Mouse (Mus musculus): ENCODE measurements around the gene Lgr4. TPM values are rescaled to one million over a fixed set of nuclear protein-coding genes. Genes with fewer than 3 reads are reported as not detected.

The Lgr4 gene
- total and polyA plus RNA-seq, 2 experiments: 16.9 to 53.9 TPM

- Histone ChIP-seq H3K27me3 (ENCODE audit: control insufficient read depth, insufficient read depth, low read length) (no peaks in the 10 kb centered on the region), H3K79me2 (ENCODE audit: control insufficient read depth, insufficient read depth, low read length) (peaks cover 35% of the 10 kb centered on the region), H3K4me3 (ENCODE audit: insufficient read depth, low read depth, low read length) (no peak overlapping the region), H3K27ac (replicated peaks; ENCODE audit: insufficient read depth, low read depth, low read length) (no peak overlapping the region), H3K9ac (ENCODE audit: low read depth, low read length) (no peak overlapping the region), H3K36me3 (ENCODE audit: control insufficient read depth, insufficient read depth, low read length) (no peaks in the 10 kb centered on the region; the same call in 1 of the 2 replicates), H3K4me1 (ENCODE audit: control insufficient read depth, insufficient read depth, low read length) (peaks cover 36% of the 10 kb centered on the region)
- 28% methylated on average over 3 of the region's 3 CpGs for WGBS
- no peak for TF ChIP-seq POLR2A (IDR thresholded peaks at IDR 0.05; ENCODE audit: extremely low read depth, insufficient read depth, low read length)
- TF ChIP-seq CTCF (IDR thresholded peaks at IDR 0.05; ENCODE audit: low read depth, low read length): no peak
- DNase-seq (ENCODE audit: extremely low read depth, low read depth, low spot score): peak; percentile 78
Measured at GRCm38 (mm10) chr2:109923031-109923430, 5.6 kb downstream of the Lgr4 start.

- H3K4me1 ChIP-seq (ENCODE audit: control insufficient read depth, insufficient read depth, low read length): peaks cover 38% of the 10 kb centered on the region
- peaks cover 28% of the 10 kb centered on the region for H3K79me2 ChIP-seq (ENCODE audit: control insufficient read depth, insufficient read depth, low read length)
- DNase-seq (ENCODE audit: extremely low read depth, low read depth, low spot score): no peak
- H3K27ac ChIP-seq (replicated peaks; ENCODE audit: insufficient read depth, low read depth, low read length): no peak overlapping the region
- no peak overlapping the region for H3K9ac ChIP-seq (ENCODE audit: low read depth, low read length)
- no peaks in the 10 kb centered on the region; the same call in 1 of the 2 replicates for H3K36me3 ChIP-seq (ENCODE audit: control insufficient read depth, insufficient read depth, low read length)
- no peaks in the 10 kb centered on the region for H3K27me3 ChIP-seq (ENCODE audit: control insufficient read depth, insufficient read depth, low read length)
- 98% methylated on average over 3 of the region's 3 CpGs for WGBS
- no peak for TF ChIP-seq POLR2A (IDR thresholded peaks at IDR 0.05; ENCODE audit: extremely low read depth, insufficient read depth, low read length)
- no peak for TF ChIP-seq CTCF (IDR thresholded peaks at IDR 0.05; ENCODE audit: low read depth, low read length)
- no peak overlapping the region for H3K4me3 ChIP-seq (ENCODE audit: insufficient read depth, low read depth, low read length)
Measured at GRCm38 (mm10) chr2:109923945-109924344, 6.5 kb downstream of the Lgr4 start.

- peaks cover 33% of the 10 kb centered on the region for H3K4me1 ChIP-seq (ENCODE audit: control insufficient read depth, insufficient read depth, low read length)
- H3K27ac ChIP-seq (replicated peaks; ENCODE audit: insufficient read depth, low read depth, low read length): peak overlapping the region; percentile 98
- WGBS: 57% methylated on average over 4 of the region's 4 CpGs
- no peaks in the 10 kb centered on the region for H3K27me3 ChIP-seq (ENCODE audit: control insufficient read depth, insufficient read depth, low read length)
- peak; percentile 91 for DNase-seq (ENCODE audit: extremely low read depth, low read depth, low spot score)
- no peak overlapping the region for H3K4me3 ChIP-seq (ENCODE audit: insufficient read depth, low read depth, low read length)
- TF ChIP-seq CTCF (IDR thresholded peaks at IDR 0.05; ENCODE audit: low read depth, low read length): no peak
- TF ChIP-seq POLR2A (IDR thresholded peaks at IDR 0.05; ENCODE audit: extremely low read depth, insufficient read depth, low read length): no peak
- H3K9ac ChIP-seq (ENCODE audit: low read depth, low read length): peak overlapping the region; percentile 63
- H3K36me3 ChIP-seq (ENCODE audit: control insufficient read depth, insufficient read depth, low read length): no peaks in the 10 kb centered on the region; the same call in 1 of the 2 replicates
- peaks cover 26% of the 10 kb centered on the region for H3K79me2 ChIP-seq (ENCODE audit: control insufficient read depth, insufficient read depth, low read length)
Measured at GRCm38 (mm10) chr2:109926984-109927383, 9.5 kb downstream of the Lgr4 start.

DNA sequence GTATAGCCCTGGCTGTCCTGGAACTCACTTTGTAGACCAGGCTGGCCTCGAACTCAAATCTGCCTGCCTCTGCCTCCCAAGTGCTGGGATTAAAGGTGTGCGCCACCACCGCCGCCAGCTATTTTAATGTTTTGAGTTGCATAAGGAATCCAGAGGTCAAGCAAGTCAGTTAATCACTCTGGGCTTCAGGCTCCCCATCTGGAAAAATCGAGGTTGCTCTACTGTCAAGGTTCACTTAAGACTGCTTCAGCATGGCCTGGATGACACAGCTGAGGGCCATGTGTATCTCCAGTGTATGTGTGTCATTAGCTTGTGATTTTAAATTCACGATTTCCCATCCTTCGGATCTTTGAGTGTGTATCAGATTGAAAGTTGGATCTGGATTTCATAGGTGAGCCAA, 10.0 kb downstream of the Lgr4 start:
- peak; percentile 53 for DNase-seq (ENCODE audit: extremely low read depth, low read depth, low spot score)
- Histone ChIP-seq H3K27ac (replicated peaks; ENCODE audit: insufficient read depth, low read depth, low read length) (peak overlapping the region; percentile 71), H3K27me3 (ENCODE audit: control insufficient read depth, insufficient read depth, low read length) (no peaks in the 10 kb centered on the region), H3K9ac (ENCODE audit: low read depth, low read length) (no peak overlapping the region), H3K4me1 (ENCODE audit: control insufficient read depth, insufficient read depth, low read length) (peaks cover 34% of the 10 kb centered on the region), H3K36me3 (ENCODE audit: control insufficient read depth, insufficient read depth, low read length) (no peaks in the 10 kb centered on the region; the same call in 1 of the 2 replicates), H3K4me3 (ENCODE audit: insufficient read depth, low read depth, low read length) (no peak overlapping the region), H3K79me2 (ENCODE audit: control insufficient read depth, insufficient read depth, low read length) (peaks cover 30% of the 10 kb centered on the region)
- no peak for TF ChIP-seq CTCF (IDR thresholded peaks at IDR 0.05; ENCODE audit: low read depth, low read length)
- TF ChIP-seq POLR2A (IDR thresholded peaks at IDR 0.05; ENCODE audit: extremely low read depth, insufficient read depth, low read length): no peak
- WGBS: 41% methylated on average over 7 of the region's 7 CpGs

DNA sequence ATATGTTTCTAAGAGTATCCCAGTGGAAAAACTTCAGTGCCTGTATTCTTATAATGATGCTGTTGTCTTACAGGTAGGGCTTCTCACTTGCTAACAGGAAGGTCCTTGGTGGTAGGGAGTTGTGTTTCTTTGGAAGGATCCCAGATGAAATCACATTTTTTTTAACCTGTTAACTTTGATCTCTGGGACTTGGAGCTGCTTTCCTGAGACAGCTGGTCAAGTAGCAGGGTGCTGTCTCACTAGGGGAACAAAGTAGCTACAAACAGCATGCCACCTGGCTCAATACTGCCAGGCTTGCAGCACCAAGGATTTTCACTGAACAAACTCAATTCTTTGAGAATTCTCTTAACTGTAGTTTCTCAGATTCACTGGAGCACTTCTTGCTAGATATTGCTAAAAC, 10.4 kb downstream of the Lgr4 start:
- H3K4me1 ChIP-seq (ENCODE audit: control insufficient read depth, insufficient read depth, low read length): peaks cover 35% of the 10 kb centered on the region
- H3K36me3 ChIP-seq (ENCODE audit: control insufficient read depth, insufficient read depth, low read length): no peaks in the 10 kb centered on the region; the same call in 1 of the 2 replicates
- peak; percentile 59 for DNase-seq (ENCODE audit: extremely low read depth, low read depth, low spot score)
- peaks cover 32% of the 10 kb centered on the region for H3K79me2 ChIP-seq (ENCODE audit: control insufficient read depth, insufficient read depth, low read length)
- TF ChIP-seq POLR2A (IDR thresholded peaks at IDR 0.05; ENCODE audit: extremely low read depth, insufficient read depth, low read length) (no peak), CTCF (IDR thresholded peaks at IDR 0.05; ENCODE audit: low read depth, low read length) (no peak)
- H3K4me3 ChIP-seq (ENCODE audit: insufficient read depth, low read depth, low read length): no peak overlapping the region
- no peaks in the 10 kb centered on the region for H3K27me3 ChIP-seq (ENCODE audit: control insufficient read depth, insufficient read depth, low read length)
- peak overlapping the region; percentile 71; the same call in 1 of the 2 replicates for H3K27ac ChIP-seq (replicated peaks; ENCODE audit: insufficient read depth, low read depth, low read length)
- H3K9ac ChIP-seq (ENCODE audit: low read depth, low read length): no peak overlapping the region

- Histone ChIP-seq H3K27me3 (ENCODE audit: control insufficient read depth, insufficient read depth, low read length) (no peaks in the 10 kb centered on the region), H3K36me3 (ENCODE audit: control insufficient read depth, insufficient read depth, low read length) (no peaks in the 10 kb centered on the region; the same call in 1 of the 2 replicates), H3K27ac (replicated peaks; ENCODE audit: insufficient read depth, low read depth, low read length) (no peak overlapping the region), H3K4me3 (ENCODE audit: insufficient read depth, low read depth, low read length) (no peak overlapping the region), H3K9ac (ENCODE audit: low read depth, low read length) (no peak overlapping the region), H3K79me2 (ENCODE audit: control insufficient read depth, insufficient read depth, low read length) (peaks cover 40% of the 10 kb centered on the region), H3K4me1 (ENCODE audit: control insufficient read depth, insufficient read depth, low read length) (peaks cover 44% of the 10 kb centered on the region)
- no peak for DNase-seq (ENCODE audit: extremely low read depth, low read depth, low spot score)
- 71% methylated on average over 4 of the region's 4 CpGs for WGBS
- TF ChIP-seq CTCF (IDR thresholded peaks at IDR 0.05; ENCODE audit: low read depth, low read length): no peak
- TF ChIP-seq POLR2A (IDR thresholded peaks at IDR 0.05; ENCODE audit: extremely low read depth, insufficient read depth, low read length): no peak
Measured at GRCm38 (mm10) chr2:109928791-109929190, 11.3 kb downstream of the Lgr4 start.

All from liver, adult 2 months (tissue).